Mouse (Mus musculus): ENCODE results near the gene Krtcap3. TPM values are rescaled to one million over a fixed set of nuclear protein-coding genes. Genes with fewer than 3 reads are reported as not detected.

Gene Krtcap3
- total and polyA plus RNA-seq, 3 experiments, result 1.2 to 6.4 (median 1.5) TPM

- Histone ChIP-seq H3K27ac (peak within 1 kb of the TSS; percentile 87), H3K27me3 (ENCODE audit: control insufficient read depth, insufficient read depth, low read length) (peaks cover under 1% of the 10 kb centered on the region; the same call in 1 of the 2 replicates), H3K36me3 (ENCODE audit: control insufficient read depth, insufficient read depth, low read length) (no peaks in the 10 kb centered on the region), H3K79me2 (replicated peaks; ENCODE audit: control insufficient read depth, insufficient read depth, low read length) (no peaks in the 10 kb centered on the region), H3K9ac (ENCODE audit: low read depth, low read length) (peak within 1 kb of the TSS; percentile 65), H3K4me1 (ENCODE audit: control insufficient read depth, insufficient read depth, low read length) (peaks cover 3% of the 10 kb centered on the region), H3K4me3 (peak within 1 kb of the TSS; percentile 66)
- intact Hi-C loops (cut with DNase I), result loop anchor here (1.0 to 10.0 kb wide), 4 partner anchors 50 to 236 kb away; partner anchors contain the start of genes Cad, Gtf3c2, Nrbp1 and Ppm1g
- TF ChIP-seq POLR2A (IDR thresholded peaks at IDR 0.05; ENCODE audit: insufficient read depth, low read depth, low read length) (peak; percentile 90), EP300 (IDR thresholded peaks at IDR 0.05; ENCODE audit: insufficient read depth, low read depth, low read length) (peak; percentile 63; the same call in 1 of the 2 replicates), CTCF (IDR thresholded peaks at IDR 0.05) (no peak)
- DNase-seq, result peak; percentile 94 to 98
- 1% methylated on average over 45 of the region's 45 CpGs for WGBS
These were observed 39.2 kb downstream of the Krtcap3 start, which contains the start of gene Ift172 for GRCm38 (mm10) chr5:31290521-31291360. Gene Ift172 (minus strand): TSS chr5:31291116.

DNA sequence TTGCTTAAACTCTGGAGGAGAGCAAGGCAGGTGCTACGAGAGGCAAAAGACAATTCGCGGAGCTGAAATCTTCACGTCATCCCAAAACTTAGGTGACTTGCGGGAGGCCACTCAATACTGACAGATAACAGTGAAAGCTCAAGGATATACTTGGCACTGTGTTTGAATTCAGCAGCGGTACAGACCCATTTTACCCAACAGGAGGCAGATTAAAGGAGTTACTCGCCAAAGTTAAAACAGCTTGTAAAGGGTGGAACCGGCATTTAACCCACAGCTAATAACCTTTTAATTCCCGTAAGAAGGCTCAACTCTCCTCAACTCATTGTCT, 39.8 kb downstream of the Krtcap3 start:
- 1% methylated on average over 9 of the region's 9 CpGs for WGBS
- Histone ChIP-seq H3K27ac (peak overlapping the region; percentile 87), H3K4me1 (ENCODE audit: control insufficient read depth, insufficient read depth, low read length) (peaks cover 3% of the 10 kb centered on the region), H3K27me3 (ENCODE audit: control insufficient read depth, insufficient read depth, low read length) (peaks cover 2% of the 10 kb centered on the region; the same call in 1 of the 2 replicates), H3K9ac (ENCODE audit: low read depth, low read length) (peak overlapping the region; percentile 31), H3K79me2 (replicated peaks; ENCODE audit: control insufficient read depth, insufficient read depth, low read length) (no peaks in the 10 kb centered on the region), H3K4me3 (peak overlapping the region; percentile 66), H3K36me3 (ENCODE audit: control insufficient read depth, insufficient read depth, low read length) (no peaks in the 10 kb centered on the region)
- TF ChIP-seq EP300 (IDR thresholded peaks at IDR 0.05; ENCODE audit: insufficient read depth, low read depth, low read length), result no peak
- TF ChIP-seq CTCF (IDR thresholded peaks at IDR 0.05), result peak; percentile 24; the same call in 1 of the 2 replicates
- TF ChIP-seq POLR2A (IDR thresholded peaks at IDR 0.05; ENCODE audit: insufficient read depth, low read depth, low read length), result no peak
- DNase-seq, result no peak
- intact Hi-C loops (cut with DNase I), result loop anchor here (1.0 to 10.0 kb wide), 4 partner anchors 51 to 237 kb away; partner anchors contain the start of genes Cad, Gtf3c2, Nrbp1 and Ppm1g

GRCm38 (mm10) chr5:31294964-31295605, 43.6 kb downstream of the Krtcap3 start:
- Histone ChIP-seq H3K79me2 (replicated peaks; ENCODE audit: control insufficient read depth, insufficient read depth, low read length) (no peaks in the 10 kb centered on the region), H3K36me3 (ENCODE audit: control insufficient read depth, insufficient read depth, low read length) (no peaks in the 10 kb centered on the region), H3K4me3 (peak overlapping the region; percentile 69), H3K4me1 (ENCODE audit: control insufficient read depth, insufficient read depth, low read length) (peaks cover 2% of the 10 kb centered on the region), H3K27ac (no peak overlapping the region; the same call in 1 of the 2 replicates), H3K9ac (ENCODE audit: low read depth, low read length) (peak overlapping the region; percentile 86), H3K27me3 (ENCODE audit: control insufficient read depth, insufficient read depth, low read length) (peaks cover 2% of the 10 kb centered on the region; the same call in 1 of the 2 replicates)
- no peak for TF ChIP-seq EP300 (IDR thresholded peaks at IDR 0.05; ENCODE audit: insufficient read depth, low read depth, low read length)
- TF ChIP-seq CTCF (IDR thresholded peaks at IDR 0.05), result no peak
- no peak for TF ChIP-seq POLR2A (IDR thresholded peaks at IDR 0.05; ENCODE audit: insufficient read depth, low read depth, low read length)
- WGBS, result 16% methylated on average over 29 of the region's 29 CpGs
- DNase-seq, result no peak
- intact Hi-C loops (cut with DNase I), result loop anchor here (10.0 kb wide), 1 partner anchor 240 kb away; the partner anchor contains the start of gene Cad

- Histone ChIP-seq H3K79me2 (replicated peaks; ENCODE audit: control insufficient read depth, insufficient read depth, low read length) (no peaks in the 10 kb centered on the region), H3K36me3 (ENCODE audit: control insufficient read depth, insufficient read depth, low read length) (no peaks in the 10 kb centered on the region), H3K27ac (peak within 1 kb of the TSS; percentile 26; the same call in 1 of the 2 replicates), H3K4me3 (peak within 1 kb of the TSS; percentile 69), H3K27me3 (ENCODE audit: control insufficient read depth, insufficient read depth, low read length) (peaks cover 2% of the 10 kb centered on the region; the same call in 1 of the 2 replicates), H3K4me1 (ENCODE audit: control insufficient read depth, insufficient read depth, low read length) (peaks cover 2% of the 10 kb centered on the region; the same call in 1 of the 2 replicates), H3K9ac (ENCODE audit: low read depth, low read length) (peak within 1 kb of the TSS; percentile 86)
- DNase-seq, result peak; percentile 45 to 51
- TF ChIP-seq POLR2A (IDR thresholded peaks at IDR 0.05; ENCODE audit: insufficient read depth, low read depth, low read length) (no peak), EP300 (IDR thresholded peaks at IDR 0.05; ENCODE audit: insufficient read depth, low read depth, low read length) (no peak), CTCF (IDR thresholded peaks at IDR 0.05) (no peak)
- WGBS, result 1% methylated on average over 45 of the region's 46 CpGs
- intact Hi-C loops (cut with DNase I), result loop anchor here (10.0 kb wide), 1 partner anchor 241 kb away; the partner anchor contains the start of gene Cad
These were observed 44.2 kb downstream of the Krtcap3 start, which contains the start of gene Fndc4 for GRCm38 (mm10) chr5:31295606-31296141. Gene Fndc4 (minus strand): TSS chr5:31296080.

DNA sequence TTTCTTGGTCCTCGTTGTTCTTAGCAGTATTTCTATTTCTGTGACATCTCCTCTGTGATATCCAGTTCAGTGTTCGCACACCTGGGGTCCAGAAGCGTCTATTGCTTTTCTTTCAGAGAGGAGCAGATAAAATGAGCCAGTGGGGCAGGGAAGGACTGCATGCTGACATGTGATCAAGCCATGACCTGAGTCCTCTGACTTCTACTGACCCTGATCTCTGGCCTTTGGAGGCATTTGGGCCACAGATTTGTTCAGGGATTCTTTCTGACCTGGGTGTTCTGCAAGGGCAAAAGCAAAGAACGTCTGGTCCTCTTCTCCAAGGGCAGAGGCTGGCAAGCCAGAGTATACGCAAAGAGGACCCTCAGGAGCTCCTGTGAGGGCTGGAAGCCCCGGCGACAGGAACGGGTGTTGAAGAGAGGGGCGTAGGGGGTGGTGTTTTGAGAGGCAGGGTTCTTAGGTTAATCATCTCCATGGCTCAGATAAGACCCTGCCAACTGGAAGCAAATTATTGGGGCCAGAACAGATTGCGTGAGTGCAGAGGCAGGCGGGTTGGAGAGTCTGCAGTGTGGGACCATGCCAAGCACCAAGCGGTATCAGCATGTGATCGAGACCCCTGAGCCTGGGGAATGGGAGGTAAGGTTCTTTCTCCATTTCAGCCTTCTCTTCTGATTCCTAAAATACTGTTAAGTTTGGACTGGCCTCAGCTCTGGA, 45.7 kb downstream of the Krtcap3 start, which contains the start of gene Gckr:
Gckr (plus strand) TSS at position 397 of the 711 bp plus-strand sequence.
- WGBS, result 49% methylated on average over 13 of the region's 13 CpGs
- Histone ChIP-seq H3K36me3 (ENCODE audit: control insufficient read depth, insufficient read depth, low read length) (no peaks in the 10 kb centered on the region), H3K27me3 (ENCODE audit: control insufficient read depth, insufficient read depth, low read length) (peaks cover 2% of the 10 kb centered on the region; the same call in 1 of the 2 replicates), H3K4me1 (ENCODE audit: control insufficient read depth, insufficient read depth, low read length) (no peaks in the 10 kb centered on the region), H3K79me2 (replicated peaks; ENCODE audit: control insufficient read depth, insufficient read depth, low read length) (no peaks in the 10 kb centered on the region), H3K27ac (no peak within 1 kb of the TSS), H3K9ac (ENCODE audit: low read depth, low read length) (no peak within 1 kb of the TSS), H3K4me3 (no peak within 1 kb of the TSS)
- intact Hi-C loops (cut with DNase I), result loop anchor here (10.0 kb wide), 1 partner anchor 242 kb away; the partner anchor contains the start of gene Cad
- no peak for DNase-seq
- no peak for TF ChIP-seq EP300 (IDR thresholded peaks at IDR 0.05; ENCODE audit: insufficient read depth, low read depth, low read length)
- TF ChIP-seq CTCF (IDR thresholded peaks at IDR 0.05), result no peak
- TF ChIP-seq POLR2A (IDR thresholded peaks at IDR 0.05; ENCODE audit: insufficient read depth, low read depth, low read length), result no peak
